Mouse (Mus musculus): ENCODE data around the gene Slc6a15.

- TF ChIP-seq CTCF (conservative IDR thresholded peaks at IDR 0.05; ENCODE audit: low read length), result no peak
- TF ChIP-seq NANOG (IDR thresholded peaks at IDR 0.05; ENCODE audit: borderline replicate concordance, low read length), result no peak
- TF ChIP-seq POU5F1 (IDR thresholded peaks at IDR 0.05; ENCODE audit: borderline replicate concordance, low read length), result no peak
These were observed 905 bp downstream of the Slc6a15 start for GRCm38 (mm10) chr10:103368296-103369080.
